Comparison of ENCODE assay signal across 13 mouse cellular contexts in genomic region chr1:59923201-59923600, GRCm38 (mm10). TPM values are rescaled to one million over a fixed set of nuclear protein-coding genes. Genes with fewer than 3 reads are reported as not detected.
DNase-seq lines count a peak whose midpoint lies in the region; ATAC-seq and TF ChIP-seq lines count a peak whose summit lies in the region.
"Had no signal": no experiment of that assay in that cellular context is flagged by ENCODE, and none has a peak within 500 bp of the region (broad histone marks: within the 10 kb centered on the region; RNA-seq: fewer than 3 reads in every experiment).

No protein-coding gene starts in this region.

- 0 out of 2 replicates have a peak, but pooled peaks cover 4% of the 10 kb centered on the region for H3K4me1 ChIP-seq in heart, embryonic 15.5 days (replicated peaks)
- 0 out of 2 replicates have a peak, but pooled peaks cover under 1% of the 10 kb centered on the region for H3K4me1 ChIP-seq in heart, embryonic 12.5 days (replicated peaks)
- 0 out of 2 replicates have a peak, but pooled peaks cover 2% of the 10 kb centered on the region for H3K4me1 ChIP-seq in lung, embryonic 16.5 days (replicated peaks; ENCODE audit: control insufficient read depth, insufficient read depth, low read length)
- peaks cover 13 to 14% of the 10 kb centered on the region in 2 experiments for H3K4me1 ChIP-seq in MEL (ENCODE audit: control insufficient read depth in 1 of 2, insufficient read depth in 2 of 2, low read length in 2 of 2)

- no peak for TF ChIP-seq POLR2A in MEL (IDR thresholded peaks at IDR 0.05; ENCODE audit: control insufficient read depth in 1 of 2, insufficient read depth in 1 of 2, low read depth in 1 of 2, low read length in 2 of 2, poor library complexity in 1 of 2)

- TF ChIP-seq EP300 in MEL (IDR thresholded peaks at IDR 0.05; ENCODE audit: low read depth in 1 of 2, low read length in 2 of 2), result no peak

- DNase-seq in lung, postnatal 4 days, result no peak
- DNase-seq in MEL (ENCODE audit: low read depth, low spot score), result peak; percentile 48
- DNase-seq in layer of hippocampus, postnatal 25 days (ENCODE audit: extremely low spot score in 1 of 2, low spot score in 1 of 2), result no peak
- DNase-seq in frontal cortex, postnatal 25 days (ENCODE audit: low spot score in 2 of 2), result no peak
- DNase-seq: B cell, adult 2 months; cerebellum, adult 9-11 months; heart, postnatal 14 days had no signal

- no peaks in the 10 kb centered on the region for H3K27me3 ChIP-seq in heart, embryonic 15.5 days
- H3K27me3 ChIP-seq in heart, embryonic 12.5 days (replicated peaks), result no peaks in the 10 kb centered on the region
- no peaks in the 10 kb centered on the region for H3K27me3 ChIP-seq in lung, embryonic 16.5 days (ENCODE audit: control insufficient read depth, insufficient read depth, low read depth, low read length)
- no peaks in the 10 kb centered on the region for H3K27me3 ChIP-seq in MEL (ENCODE audit: control insufficient read depth in 1 of 2, insufficient read depth in 2 of 2, low read length in 2 of 2)
- H3K27me3 ChIP-seq: limb, embryonic 15.5 days had no signal

- no peak overlapping the region for H3K4me2 ChIP-seq in heart, embryonic 15.5 days
- no peak overlapping the region for H3K4me2 ChIP-seq in heart, embryonic 12.5 days
- no peak overlapping the region for H3K4me2 ChIP-seq in lung, embryonic 16.5 days (ENCODE audit: low read depth, low read length)
- H3K4me2 ChIP-seq: limb, embryonic 15.5 days had no signal

- 69% methylated on average over 1 of the region's 1 CpGs for WGBS in heart, embryonic 15.5 days
- 69% methylated on average over 1 of the region's 1 CpGs for WGBS in heart, embryonic 12.5 days
- WGBS in lung, embryonic 16.5 days, result 42% methylated on average over 1 of the region's 1 CpGs
- 0% methylated on average over 1 of the region's 1 CpGs for WGBS in macrophage (ENCODE audit: missing documents)

- peak overlapping the region; percentile 16; the same call in 1 of the 2 replicates for H3K27ac ChIP-seq in heart, embryonic 15.5 days
- H3K27ac ChIP-seq in heart, embryonic 12.5 days (ENCODE audit: poor library complexity, severe bottlenecking), result no peak overlapping the region
- H3K27ac ChIP-seq in lung, embryonic 16.5 days (ENCODE audit: low read length), result 0 out of 2 replicates have a peak overlapping the region, but pooled peaks have one; percentile 5
- H3K27ac ChIP-seq in MEL (ENCODE audit: control insufficient read depth, low read depth, low read length) (peak overlapping the region; percentile 69), macrophage (0 out of 2 replicates have a peak overlapping the region, but pooled peaks have one; percentile 14)
- H3K27ac ChIP-seq: embryonic facial prominence, embryonic 10.5 days; limb, embryonic 15.5 days had no signal

- no peak for ATAC-seq in heart, embryonic 15.5 days (replicated peaks; ENCODE audit: insufficient number of reproducible peaks, insufficient read depth, low FRiP score, low read depth)
- ATAC-seq in heart, embryonic 12.5 days (ENCODE audit: insufficient number of reproducible peaks, low FRiP score), result no peak
- ATAC-seq in lung, embryonic 16.5 days (ENCODE audit: low read depth), result peak; percentile 61

- H3K9ac ChIP-seq in heart, embryonic 15.5 days, result no peak overlapping the region
- no peak overlapping the region for H3K9ac ChIP-seq in heart, embryonic 12.5 days
- H3K9ac ChIP-seq in lung, embryonic 16.5 days (ENCODE audit: low read length), result no peak overlapping the region
- H3K9ac ChIP-seq in MEL (ENCODE audit: control insufficient read depth, low read depth, low read length, poor library complexity, severe bottlenecking), result peak overlapping the region; percentile 44; the same call in 1 of the 2 replicates
- H3K9ac ChIP-seq: limb, embryonic 15.5 days had no signal

- H3K4me3 ChIP-seq in heart, embryonic 15.5 days, result no peak overlapping the region
- H3K4me3 ChIP-seq in heart, embryonic 12.5 days, result no peak overlapping the region
- H3K4me3 ChIP-seq in lung, embryonic 16.5 days (ENCODE audit: low read length), result no peak overlapping the region
- H3K4me3 ChIP-seq in MEL (ENCODE audit: control insufficient read depth in 1 of 2, insufficient read depth in 1 of 2, low read depth in 2 of 2, low read length in 2 of 2) (peak overlapping the region in 1 of 2 experiments; percentile 24; a peak in 1 of 4 replicates), macrophage (ENCODE audit: inconsistent target) (no peak overlapping the region)
- H3K4me3 ChIP-seq: embryonic facial prominence, embryonic 10.5 days; limb, embryonic 15.5 days had no signal

- H3K9me3 ChIP-seq in heart, embryonic 15.5 days (replicated peaks), result no peaks in the 10 kb centered on the region
- no peaks in the 10 kb centered on the region; the same call in 1 of the 2 replicates for H3K9me3 ChIP-seq in heart, embryonic 12.5 days (replicated peaks)
- peaks cover 4% of the 10 kb centered on the region; the same call in 1 of the 2 replicates for H3K9me3 ChIP-seq in lung, embryonic 16.5 days (ENCODE audit: control insufficient read depth, low read length)
- H3K9me3 ChIP-seq in MEL (replicated peaks; ENCODE audit: insufficient read depth, low read length), result no peaks in the 10 kb centered on the region
- H3K9me3 ChIP-seq: embryonic facial prominence, embryonic 10.5 days; limb, embryonic 15.5 days had no signal

- peaks cover 37% of the 10 kb centered on the region for H3K79me2 ChIP-seq in MEL (ENCODE audit: control insufficient read depth, insufficient read depth, low read length, poor library complexity)
- H3K79me2 ChIP-seq in macrophage (ENCODE audit: inconsistent target), result peaks cover 100% of the 10 kb centered on the region

- no peak for TF ChIP-seq RAD21 in MEL (IDR thresholded peaks at IDR 0.05; ENCODE audit: low read depth, low read length)

- H3K36me3 ChIP-seq in heart, embryonic 15.5 days, result no peaks in the 10 kb centered on the region
- 0 out of 2 replicates have a peak, but pooled peaks cover 2% of the 10 kb centered on the region for H3K36me3 ChIP-seq in heart, embryonic 12.5 days
- H3K36me3 ChIP-seq in lung, embryonic 16.5 days (ENCODE audit: control insufficient read depth, insufficient read depth, low read length), result peaks cover 5% of the 10 kb centered on the region; the same call in 1 of the 2 replicates
- H3K36me3 ChIP-seq in MEL (ENCODE audit: control insufficient read depth in 1 of 2, insufficient read depth in 2 of 2, low read length in 2 of 2), result peaks cover 0 to 28% of the 10 kb centered on the region in 2 experiments; a peak in 2 of 4 replicates
- no peaks in the 10 kb centered on the region for H3K36me3 ChIP-seq in macrophage (ENCODE audit: inconsistent target)
- H3K36me3 ChIP-seq: embryonic facial prominence, embryonic 10.5 days; limb, embryonic 15.5 days had no signal

- TF ChIP-seq CTCF in MEL (IDR thresholded peaks at IDR 0.05 in 2 of 3, conservative IDR thresholded peaks at IDR 0.05 in 1 of 3; ENCODE audit: control insufficient read depth in 1 of 3, insufficient read depth in 1 of 3, low read depth in 2 of 3, low read length in 3 of 3, poor library complexity in 1 of 3, severe bottlenecking in 1 of 3), result no peak

TF ChIP-seq in MEL, 35 proteins besides CTCF, POLR2A, EP300 and RAD21:
- no peak for TF ChIP-seq SIN3A (IDR thresholded peaks at IDR 0.05; ENCODE audit: low read length)
- TF ChIP-seq TCF12 (IDR thresholded peaks at IDR 0.05; ENCODE audit: low read depth, low read length), result no peak
- no peak for TF ChIP-seq GABPA (IDR thresholded peaks at IDR 0.05; ENCODE audit: low read depth, low read length)
- no peak for TF ChIP-seq MAX (IDR thresholded peaks at IDR 0.05; ENCODE audit: low read length)
- TF ChIP-seq NRF1 (IDR thresholded peaks at IDR 0.05; ENCODE audit: insufficient read depth, low read depth, low read length, poor library complexity, severe bottlenecking), result no peak
- no peak for TF ChIP-seq ELF1 (IDR thresholded peaks at IDR 0.05; ENCODE audit: low read depth, low read length)
- TF ChIP-seq SMC3 (IDR thresholded peaks at IDR 0.05; ENCODE audit: low read depth, low read length), result no peak
- no peak for TF ChIP-seq MYC (IDR thresholded peaks at IDR 0.05; ENCODE audit: low read depth, low read length)
- TF ChIP-seq MXI1 (IDR thresholded peaks at IDR 0.05; ENCODE audit: low read depth, low read length), result no peak
- TF ChIP-seq KAT2A (conservative IDR thresholded peaks at IDR 0.05; ENCODE audit: low read depth, low read length), result no peak
- TF ChIP-seq TBP (IDR thresholded peaks at IDR 0.05; ENCODE audit: low read depth, low read length), result no peak
- TF ChIP-seq UBTF (IDR thresholded peaks at IDR 0.05; ENCODE audit: borderline replicate concordance, insufficient read depth, low read depth, low read length), result no peak

RNA-seq across cellular contexts. Expression of gene Fam117b, which starts 10.4 kb away (rescaled TPM):
- 3.8 and 4.8 TPM in 2 replicates for polyA plus RNA-seq in heart, embryonic 15.5 days (2015; fragmentation: Nextera tagmentation; extraction: Ambion mirVana)
- 6.6 and 7.8 TPM in 2 replicates for polyA plus RNA-seq in heart, embryonic 12.5 days (2016; fragmentation: Nextera tagmentation; extraction: Ambion mirVana)
- polyA plus RNA-seq in lung, embryonic 16.5 days (2015; fragmentation: Nextera tagmentation; extraction: Ambion mirVana), result 8.4 and 8.9 TPM in 2 replicates
- total RNA-seq in MEL (2012; rRNA removed), result 11.2 and 17.1 TPM in 2 replicates
- polyA plus RNA-seq in MEL (2012; ENCODE audit: insufficient read depth in 1 of 2, insufficient read length in 2 of 2, low read depth in 1 of 2, low replicate concordance in 2 of 2, missing spikeins in 1 of 2) (10 to 100 TPM in 1 of 2 experiments, not detected in 1; 15.5 TPM), macrophage (2018) (12.7 to 13.7 TPM (median 12.8 TPM) in 3 replicates)
- total RNA-seq in macrophage (2018; cell fraction: chromatin; rRNA removed), result 10 to 100 TPM in 20 of 26 experiments, 1 to 10 TPM in 6; 2.3 to 65.9 (median 19.1) TPM
- 10 to 100 TPM; 11.6 to 24.5 (median 17.4) TPM for total RNA-seq in macrophage (2018; cell fraction: cytosol; rRNA removed)
- 10 to 100 TPM in 20 of 26 experiments, 1 to 10 TPM in 6; 7.5 to 62.5 (median 19.6) TPM for total RNA-seq in macrophage (2018; cell fraction: nucleus; rRNA removed)
- total RNA-seq in layer of hippocampus, postnatal 25 days (2021), result 10 to 100 TPM; 50.5 to 53.0 TPM
